Mouse (Mus musculus): ENCODE results near the gene Gm5415. TPM values are rescaled to one million over a fixed set of nuclear protein-coding genes. Genes with fewer than 3 reads are reported as not detected.
"Not testable (repeated sequence)": the region's sequence is repeated elsewhere in the genome, so short reads cannot be mapped to it uniquely, and the experiment has no call there.

The Gm5415 gene
- not detected for total RNA-seq (2022)

DNA sequence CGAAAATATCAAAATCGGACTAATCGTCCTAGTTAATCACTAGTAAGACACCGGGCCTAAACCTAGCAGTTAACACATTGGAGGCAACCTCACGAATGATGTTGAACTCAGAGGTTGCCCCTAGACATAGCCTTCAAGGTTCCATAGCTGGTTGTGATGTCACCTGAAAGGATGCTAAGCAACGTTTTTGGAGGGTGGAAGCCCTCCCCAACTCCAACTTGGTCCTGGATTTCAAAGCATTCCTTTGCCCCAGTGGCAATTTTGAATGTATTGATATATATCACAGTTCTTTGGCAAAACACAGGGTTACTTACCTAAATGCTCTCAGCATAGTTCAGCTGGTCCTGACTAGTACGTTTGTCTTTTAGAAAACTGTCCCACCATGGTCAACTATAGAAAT, at the start of gene Gm5415:
Gm5415 (minus strand) TSS at position 101 of the 400 bp plus-strand sequence.
- DNase-seq (ENCODE audit: low spot score): not testable (repeated sequence)

- DNase-seq (ENCODE audit: low spot score): no peak
Observed at GRCm38 (mm10) chr1:32568901-32569300, 21.8 kb upstream of the Gm5415 start.

DNA sequence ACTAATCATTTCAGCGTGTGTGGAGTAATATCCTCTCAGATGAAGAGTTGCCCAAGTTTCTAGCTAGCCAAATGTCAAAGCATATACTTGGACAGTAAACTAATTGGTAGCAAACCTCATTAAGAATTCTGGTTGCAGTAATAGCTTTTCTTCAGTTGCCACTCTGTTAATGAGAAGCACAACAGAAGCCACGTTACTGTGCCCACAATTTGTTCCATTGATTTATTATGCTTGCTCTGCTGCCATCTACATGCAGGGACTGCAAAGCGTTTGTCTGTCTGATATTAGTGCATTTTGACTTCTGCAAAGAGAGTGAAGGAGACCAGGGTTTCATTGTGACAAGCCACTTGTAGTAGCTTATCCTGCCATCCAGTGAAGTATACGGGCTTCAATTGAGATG, 6.8 kb upstream of the Gm5415 start:
- DNase-seq (ENCODE audit: low spot score): no peak

GRCm38 (mm10) chr1:32553459-32553858, 6.4 kb upstream of the Gm5415 start:
- DNase-seq (ENCODE audit: low spot score): no peak

GRCm38 (mm10) chr1:32503381-32503780, 43.7 kb downstream of the Gm5415 start:
- DNase-seq (ENCODE audit: low spot score): no peak

Data from heart, adult 8-10 months (tissue).